Mouse (Mus musculus) midbrain, embryonic 11.5 days (tissue): Measurements from ENCODE around the gene Rimbp2. TPM values are rescaled to one million over a fixed set of nuclear protein-coding genes. Genes with fewer than 3 reads are reported as not detected.

Experiments
- ATAC-seq: fragments of 200-750 bp; cut with Nextera tagmentation; 2 replicates; pipeline ENCODE4 v1.8.0; 2017; ENCODE audit warnings: moderate TSS enrichment, moderate library complexity; ENCODE audit not compliant: low FRiP score
- DNase-seq: peaks from one replicate; pipeline ENCODE4 v3.0.0; 2015; ENCODE audit warnings: low spot score; ENCODE audit errors: missing footprints
- H3K27ac ChIP-seq: fragments of 300-500 bp; sonication (generic); 2 replicates; pipeline ENCODE4 v1.5.1; 2014; ENCODE audit warnings: low read depth, low read length
- H3K27me3 ChIP-seq: fragments of 300-500 bp; sonication (generic); 2 replicates; pipeline ENCODE4 v1.6.1; 2014; ENCODE audit warnings: mild to moderate bottlenecking, low read length, moderate library complexity, mixed read lengths; ENCODE audit not compliant: control insufficient read depth, insufficient read depth
- H3K36me3 ChIP-seq: fragments of 300-500 bp; sonication (generic); 2 replicates; pipeline ENCODE4 v1.6.1; 2014; ENCODE audit warnings: mild to moderate bottlenecking, low read length, moderate library complexity, mixed read lengths; ENCODE audit not compliant: control insufficient read depth, insufficient read depth
- H3K4me1 ChIP-seq: fragments of 300-500 bp; sonication (generic); 2 replicates; pipeline ENCODE4 v1.6.1; 2014; ENCODE audit warnings: low read length; ENCODE audit not compliant: control insufficient read depth, insufficient read depth
- H3K4me2 ChIP-seq: fragments of 300-500 bp; sonication (generic); 2 replicates; pipeline ENCODE4 v1.6.1; 2014; ENCODE audit warnings: mild to moderate bottlenecking, moderate library complexity
- H3K4me3 ChIP-seq: fragments of 300-500 bp; sonication (generic); 2 replicates; pipeline ENCODE4 v1.5.1; 2014; ENCODE audit warnings: low read depth, low read length
- H3K9ac ChIP-seq: fragments of 300-500 bp; sonication (generic); 2 replicates; pipeline ENCODE4 v1.6.1; 2014; ENCODE audit warnings: low read length
- H3K9me3 ChIP-seq: fragments of 300-500 bp; sonication (generic); 2 replicates; pipeline ENCODE4 v1.6.1; 2016; ENCODE audit warnings: low read length; ENCODE audit not compliant: control insufficient read depth
- WGBS: fragments of 180-500 bp; shearing (Covaris S2); extraction: QIAGEN DNeasy Blood & Tissue Kit; methylation state at CpG from one replicate; pipeline ENCODE4 v1.1.7; 2014; 5-methylcytosine and 5-hydroxymethylcytosine counted together
- polyA plus RNA-seq: library from polyadenylated mRNA; unstranded; fragments of >200 nt; fragmentation: Nextera tagmentation; extraction: Ambion mirVana; gene quantifications from 2 replicates; pipeline ENCODE4 v1.2.1, GENCODE M21; 2014

Gene Rimbp2
- polyA plus RNA-seq, 1 experiment from 2014 or later: 1.6 TPM

DNA sequence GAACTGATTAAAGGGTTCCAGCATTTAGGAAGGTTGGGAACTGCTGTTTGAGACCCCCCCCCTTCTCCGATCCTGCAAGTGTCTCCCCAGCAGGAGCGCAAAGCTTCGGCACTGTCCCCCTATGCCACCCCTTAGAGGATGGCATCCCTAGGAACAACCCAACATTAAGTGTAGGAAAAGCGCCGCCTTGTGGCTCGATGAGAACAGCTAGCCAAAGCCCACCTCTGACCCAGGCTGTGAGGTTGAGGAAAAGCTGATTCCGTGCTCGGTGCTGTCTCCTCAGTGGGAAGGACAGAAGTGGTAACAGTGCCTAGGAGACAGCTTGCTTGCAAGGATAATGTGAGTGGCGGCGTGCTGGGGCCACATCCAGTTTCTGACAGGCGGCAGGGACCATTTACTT is 140.2 kb downstream of the Rimbp2 start:
- no peaks in the 10 kb centered on the region for H3K4me1 ChIP-seq
- DNase-seq (no peak), ATAC-seq (no peak)
- H3K36me3 ChIP-seq: no peaks in the 10 kb centered on the region
- no peak overlapping the region for H3K9ac ChIP-seq
- H3K4me3 ChIP-seq: no peak overlapping the region
- H3K4me2 ChIP-seq: no peak overlapping the region
- no peaks in the 10 kb centered on the region for H3K9me3 ChIP-seq
- H3K27ac ChIP-seq: no peak overlapping the region
- no peaks in the 10 kb centered on the region for H3K27me3 ChIP-seq
- WGBS: 19% methylated on average over 11 of the region's 11 CpGs

DNA sequence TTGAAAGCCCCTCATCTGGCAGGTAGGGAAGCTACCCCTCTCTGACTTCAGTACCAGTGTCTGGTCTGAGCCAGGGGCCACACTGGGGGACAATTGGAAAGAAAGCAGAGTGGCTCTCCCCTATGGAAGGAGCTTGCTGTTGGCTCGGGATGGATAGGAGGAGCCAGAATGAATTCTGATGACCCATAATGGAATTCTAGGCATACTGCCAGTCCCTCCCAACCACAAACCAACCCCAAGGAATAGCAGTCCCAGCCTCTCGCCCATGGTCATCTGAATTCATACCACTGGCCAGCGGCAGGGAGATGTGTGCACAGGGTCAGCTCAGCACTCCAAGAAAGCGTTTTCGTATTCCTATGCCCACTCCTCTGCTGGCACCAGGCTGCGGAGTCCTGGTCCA is 141.9 kb downstream of the Rimbp2 start:
- WGBS: 91% methylated on average over 6 of the region's 6 CpGs
- ATAC-seq: no peak
- H3K27ac ChIP-seq: no peak overlapping the region

DNA sequence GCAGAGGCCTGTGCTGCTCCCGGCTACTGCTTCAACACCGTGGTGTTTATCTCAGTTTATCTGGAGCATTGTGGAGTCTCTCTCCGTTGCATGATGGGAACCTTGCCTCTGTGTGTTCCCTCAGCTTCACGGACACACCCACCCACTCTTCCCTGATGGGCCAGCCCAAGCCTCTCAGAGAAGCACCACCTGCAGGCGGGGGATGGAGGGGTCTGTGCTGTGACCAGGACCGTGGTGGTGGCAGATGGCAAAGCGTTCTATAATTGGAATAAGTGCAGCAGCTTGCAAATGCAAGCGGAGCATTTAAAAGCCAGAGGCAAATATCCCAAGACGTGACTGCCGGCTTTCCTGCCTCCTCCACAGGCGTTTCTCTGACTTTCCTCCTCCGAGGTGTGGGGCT is 143.3 kb downstream of the Rimbp2 start:
- Histone ChIP-seq H3K27me3 (no peaks in the 10 kb centered on the region), H3K36me3 (no peaks in the 10 kb centered on the region), H3K9me3 (no peaks in the 10 kb centered on the region), H3K4me1 (no peaks in the 10 kb centered on the region), H3K4me2 (no peak overlapping the region), H3K9ac (no peak overlapping the region), H3K4me3 (no peak overlapping the region), H3K27ac (no peak overlapping the region)
- ATAC-seq (no peak; the same call in 1 of the 2 replicates), DNase-seq (no peak)
- WGBS: 69% methylated on average over 12 of the region's 12 CpGs

More for the DNA sequence above, 141.9 kb downstream of the Rimbp2 start:
- Histone ChIP-seq H3K27me3 (no peaks in the 10 kb centered on the region), H3K4me1 (no peaks in the 10 kb centered on the region), H3K9ac (no peak overlapping the region), H3K4me3 (no peak overlapping the region), H3K4me2 (no peak overlapping the region), H3K36me3 (no peaks in the 10 kb centered on the region), H3K9me3 (no peaks in the 10 kb centered on the region)
- no peak for DNase-seq

DNA sequence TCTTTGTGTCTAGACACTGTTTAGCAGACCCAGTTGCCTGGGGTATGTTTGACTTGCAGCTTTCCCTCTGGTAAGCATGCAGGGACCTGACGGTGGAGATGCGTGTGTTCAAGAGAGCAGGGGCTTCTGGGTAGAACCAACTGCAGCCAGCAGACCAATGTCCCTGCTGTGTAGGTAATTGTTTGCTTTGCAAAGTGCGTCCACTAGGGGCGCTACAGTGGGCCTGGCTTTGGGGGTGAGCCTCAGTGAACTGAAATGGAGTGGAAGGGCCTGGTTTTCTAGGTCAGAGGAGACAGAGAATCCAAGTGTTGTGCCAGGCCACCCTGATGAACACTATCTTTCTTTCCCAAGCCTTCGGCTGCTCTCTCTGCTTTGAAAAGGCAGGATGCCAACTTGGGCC is 143.9 kb downstream of the Rimbp2 start:
- ATAC-seq (no peak), DNase-seq (peak; percentile 66)
- H3K9me3 ChIP-seq: no peaks in the 10 kb centered on the region
- 48% methylated on average over 5 of the region's 5 CpGs for WGBS
- no peaks in the 10 kb centered on the region for H3K27me3 ChIP-seq
- H3K9ac ChIP-seq: no peak overlapping the region
- H3K4me3 ChIP-seq: no peak overlapping the region
- H3K27ac ChIP-seq: no peak overlapping the region
- no peak overlapping the region for H3K4me2 ChIP-seq
- no peaks in the 10 kb centered on the region for H3K4me1 ChIP-seq
- no peaks in the 10 kb centered on the region for H3K36me3 ChIP-seq

DNA sequence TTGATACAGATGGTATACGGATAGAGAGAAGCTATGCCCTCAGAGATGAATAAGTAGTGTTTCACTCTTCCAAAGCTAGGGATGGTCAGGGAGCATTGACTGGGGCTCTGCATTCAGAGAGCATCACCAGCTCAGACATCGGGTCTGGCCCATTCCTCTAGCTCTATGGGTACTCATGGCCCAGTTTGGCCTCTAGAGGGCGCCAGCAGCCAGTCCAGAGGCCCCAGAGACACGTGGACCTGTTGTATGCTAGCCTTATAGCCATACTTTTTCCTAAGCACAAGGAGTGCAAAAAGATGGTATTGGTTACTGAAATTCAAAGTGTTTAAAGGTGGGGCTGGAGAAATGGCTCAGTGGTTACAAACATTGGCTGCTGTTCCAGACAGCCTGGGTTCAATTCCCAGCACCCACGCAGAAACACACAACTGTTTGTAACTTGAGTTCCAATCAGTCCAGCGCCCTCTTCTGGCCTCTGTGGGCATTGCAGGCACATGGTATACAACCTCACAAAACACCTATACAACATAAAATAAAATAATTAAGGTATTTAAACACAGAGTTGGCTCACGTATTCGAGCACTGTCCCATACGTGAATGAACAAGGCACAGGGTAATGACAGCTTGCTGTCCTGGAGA is 144.6 kb downstream of the Rimbp2 start:
- no peak overlapping the region for H3K4me2 ChIP-seq
- H3K27me3 ChIP-seq: no peaks in the 10 kb centered on the region
- H3K27ac ChIP-seq: no peak overlapping the region
- ATAC-seq (no peak), DNase-seq (peak; percentile 86)
- no peak overlapping the region for H3K9ac ChIP-seq
- no peaks in the 10 kb centered on the region for H3K9me3 ChIP-seq
- H3K4me1 ChIP-seq: no peaks in the 10 kb centered on the region
- WGBS: 61% methylated on average over 9 of the region's 9 CpGs
- H3K4me3 ChIP-seq: no peak overlapping the region
- H3K36me3 ChIP-seq: no peaks in the 10 kb centered on the region

DNA sequence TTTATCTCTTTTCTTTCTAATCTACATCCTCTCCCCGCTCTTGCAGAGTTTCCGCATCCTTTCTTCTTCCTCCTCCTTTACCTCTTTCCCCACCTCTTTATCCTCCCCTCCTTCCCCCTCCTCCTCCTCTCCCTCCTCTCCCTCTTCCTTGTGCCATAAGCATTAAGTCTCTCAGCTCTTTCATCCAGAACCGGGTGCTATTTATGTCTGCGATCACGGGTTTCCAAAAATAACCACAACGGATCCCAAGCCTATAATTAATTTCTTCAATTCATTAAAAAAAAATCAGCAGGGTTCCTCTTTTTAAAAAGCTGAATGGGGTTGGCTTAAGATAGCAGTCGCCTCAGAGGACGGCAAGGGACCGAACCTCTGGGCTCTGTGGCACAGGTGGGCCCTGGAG is 145.9 kb downstream of the Rimbp2 start:
- DNase-seq (no peak), ATAC-seq (no peak)
- Histone ChIP-seq H3K4me3 (no peak overlapping the region), H3K9me3 (no peaks in the 10 kb centered on the region), H3K4me2 (no peak overlapping the region), H3K9ac (no peak overlapping the region), H3K36me3 (no peaks in the 10 kb centered on the region), H3K27me3 (no peaks in the 10 kb centered on the region), H3K27ac (no peak overlapping the region), H3K4me1 (no peaks in the 10 kb centered on the region)
- WGBS: 84% methylated on average over 9 of the region's 9 CpGs

DNA sequence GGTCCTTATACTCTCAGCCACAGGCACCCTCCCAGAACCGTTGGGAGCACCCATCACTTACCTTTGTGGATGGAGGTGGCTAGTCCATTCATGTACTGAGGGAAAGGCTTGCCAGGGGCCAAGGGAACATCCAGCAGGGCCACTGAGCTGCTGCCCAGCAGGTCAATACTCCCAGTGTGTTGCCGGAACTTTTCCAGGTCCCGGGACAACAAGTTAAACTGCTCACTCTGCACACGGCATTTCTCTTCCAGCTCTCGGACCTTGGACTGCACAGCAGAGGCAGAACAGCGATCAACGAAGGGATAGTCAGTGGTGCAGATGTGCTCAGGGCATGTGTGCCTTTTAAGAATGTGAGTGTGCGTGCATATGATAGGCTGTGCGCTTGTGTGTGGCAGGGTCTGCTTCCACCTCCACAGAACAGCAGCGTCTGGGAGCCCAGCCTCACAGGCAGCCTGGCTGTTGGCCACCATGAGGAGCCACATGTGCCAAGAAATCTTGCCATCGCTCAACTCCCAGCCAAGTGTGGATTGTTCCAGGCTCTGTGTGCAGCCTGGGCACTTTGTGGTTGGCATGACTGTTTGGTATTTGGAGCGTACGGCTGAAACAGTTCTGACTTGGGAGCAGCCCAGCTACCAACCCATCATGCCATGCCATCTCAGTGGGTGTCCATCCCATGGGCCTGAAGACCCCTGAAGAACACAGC is 146.8 kb downstream of the Rimbp2 start:
- WGBS: 89% methylated on average over 13 of the region's 13 CpGs
- Histone ChIP-seq H3K4me2 (no peak overlapping the region), H3K9me3 (no peaks in the 10 kb centered on the region), H3K27ac (no peak overlapping the region), H3K36me3 (no peaks in the 10 kb centered on the region), H3K9ac (no peak overlapping the region), H3K27me3 (no peaks in the 10 kb centered on the region), H3K4me1 (no peaks in the 10 kb centered on the region), H3K4me3 (no peak overlapping the region)
- ATAC-seq (no peak), DNase-seq (no peak)

DNA sequence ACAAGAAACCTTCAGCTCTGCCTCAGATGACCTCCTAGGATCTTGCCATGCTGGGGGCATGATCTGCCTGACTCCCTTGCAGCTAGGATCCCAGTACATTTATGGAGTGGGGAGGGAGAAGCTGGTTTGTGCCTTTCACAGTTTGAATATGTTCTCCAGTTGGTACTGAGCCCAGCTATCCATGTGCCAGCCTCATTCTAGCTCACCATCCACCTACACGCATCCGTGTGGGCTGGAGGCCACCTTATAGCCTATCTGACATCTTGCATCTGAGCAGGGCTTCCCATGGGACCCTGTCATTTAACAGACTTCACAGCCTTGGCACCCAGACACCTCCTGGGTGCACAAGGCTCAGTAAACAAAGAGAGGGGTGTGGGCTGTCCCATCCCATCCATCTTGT is 148.2 kb downstream of the Rimbp2 start:
- H3K36me3 ChIP-seq: no peaks in the 10 kb centered on the region
- H3K27ac ChIP-seq: no peak overlapping the region
- H3K4me3 ChIP-seq: no peak overlapping the region
- DNase-seq: no peak
- H3K9me3 ChIP-seq: no peaks in the 10 kb centered on the region
- H3K9ac ChIP-seq: no peak overlapping the region
- 97% methylated on average over 2 of the region's 2 CpGs for WGBS
- H3K4me2 ChIP-seq: no peak overlapping the region
- no peaks in the 10 kb centered on the region for H3K4me1 ChIP-seq
- no peak for ATAC-seq
- H3K27me3 ChIP-seq: no peaks in the 10 kb centered on the region

DNA sequence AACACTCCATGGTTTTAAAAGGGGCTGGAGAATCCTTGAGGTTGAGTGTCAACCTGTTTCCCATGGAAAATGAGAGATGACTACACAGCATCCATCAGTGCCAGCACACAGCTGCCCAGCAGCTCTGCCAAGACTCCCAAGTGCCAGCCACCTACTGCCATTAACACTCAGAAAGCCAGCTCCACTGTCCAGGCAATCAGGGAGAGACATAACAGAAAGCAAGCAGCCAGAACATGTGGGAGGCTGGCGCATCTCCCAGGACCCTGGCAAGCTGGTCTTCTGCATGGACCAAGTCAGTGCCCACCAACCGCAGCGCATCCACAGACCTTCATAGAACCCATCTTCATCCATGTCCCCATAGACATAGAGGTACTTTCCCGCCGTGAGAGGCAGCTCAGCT is 152.7 kb downstream of the Rimbp2 start:
- Histone ChIP-seq H3K4me2 (no peak overlapping the region), H3K4me1 (no peaks in the 10 kb centered on the region), H3K27me3 (no peaks in the 10 kb centered on the region), H3K9ac (no peak overlapping the region), H3K9me3 (no peaks in the 10 kb centered on the region), H3K27ac (no peak overlapping the region), H3K4me3 (no peak overlapping the region), H3K36me3 (no peaks in the 10 kb centered on the region)
- 88% methylated on average over 5 of the region's 5 CpGs for WGBS
- ATAC-seq: no peak
- DNase-seq: no peak
